Mouse (Mus musculus) lung, postnatal 10 days (tissue): Measurements from ENCODE around the gene Siae.

Experiments
- DNase-seq: peaks from one replicate; pipeline ENCODE4 v3.0.0; 2021

Siae gene

DNA sequence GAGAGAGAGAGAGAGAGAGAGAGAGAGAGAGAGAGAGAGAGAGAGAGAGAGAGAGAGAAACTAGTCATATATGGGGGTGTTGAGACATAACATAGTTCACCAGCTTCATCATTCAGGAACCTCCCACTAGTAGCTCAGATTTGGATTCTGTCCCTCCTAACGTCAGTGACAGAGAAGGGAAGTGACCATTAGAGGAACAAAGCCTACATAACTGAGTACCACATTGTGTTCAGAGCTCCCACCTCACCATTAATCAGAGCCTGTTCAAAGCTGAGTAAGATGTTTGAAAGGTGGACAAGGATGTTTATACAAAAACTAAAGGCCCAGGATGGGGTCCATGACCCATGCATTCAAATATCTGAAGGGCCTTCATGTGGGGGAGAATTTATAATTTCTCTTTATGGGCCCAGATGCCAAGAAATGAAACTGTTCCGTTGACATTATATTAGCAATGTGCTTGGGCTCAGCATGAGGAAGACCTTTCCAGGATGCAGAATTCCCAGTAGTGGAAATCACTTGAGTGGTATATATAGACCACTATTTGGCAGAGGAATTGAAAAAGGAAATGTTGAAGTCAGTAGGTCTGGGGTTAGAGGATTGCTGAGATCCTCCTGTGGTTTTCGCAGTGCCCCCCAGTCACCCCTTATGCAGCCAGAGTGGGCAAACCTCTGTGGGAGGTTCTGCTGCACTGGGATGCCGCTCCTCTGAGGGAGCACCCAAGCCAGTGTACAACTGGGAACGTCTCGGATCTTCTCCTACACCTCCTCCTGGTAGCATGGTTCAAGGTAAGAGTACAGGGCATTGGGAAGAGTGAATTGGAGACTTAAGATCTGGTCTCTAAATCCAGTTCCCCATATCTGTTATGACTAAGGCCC lies 14.6 kb upstream of the Siae start:
- DNase-seq = peak; percentile 41

DNA sequence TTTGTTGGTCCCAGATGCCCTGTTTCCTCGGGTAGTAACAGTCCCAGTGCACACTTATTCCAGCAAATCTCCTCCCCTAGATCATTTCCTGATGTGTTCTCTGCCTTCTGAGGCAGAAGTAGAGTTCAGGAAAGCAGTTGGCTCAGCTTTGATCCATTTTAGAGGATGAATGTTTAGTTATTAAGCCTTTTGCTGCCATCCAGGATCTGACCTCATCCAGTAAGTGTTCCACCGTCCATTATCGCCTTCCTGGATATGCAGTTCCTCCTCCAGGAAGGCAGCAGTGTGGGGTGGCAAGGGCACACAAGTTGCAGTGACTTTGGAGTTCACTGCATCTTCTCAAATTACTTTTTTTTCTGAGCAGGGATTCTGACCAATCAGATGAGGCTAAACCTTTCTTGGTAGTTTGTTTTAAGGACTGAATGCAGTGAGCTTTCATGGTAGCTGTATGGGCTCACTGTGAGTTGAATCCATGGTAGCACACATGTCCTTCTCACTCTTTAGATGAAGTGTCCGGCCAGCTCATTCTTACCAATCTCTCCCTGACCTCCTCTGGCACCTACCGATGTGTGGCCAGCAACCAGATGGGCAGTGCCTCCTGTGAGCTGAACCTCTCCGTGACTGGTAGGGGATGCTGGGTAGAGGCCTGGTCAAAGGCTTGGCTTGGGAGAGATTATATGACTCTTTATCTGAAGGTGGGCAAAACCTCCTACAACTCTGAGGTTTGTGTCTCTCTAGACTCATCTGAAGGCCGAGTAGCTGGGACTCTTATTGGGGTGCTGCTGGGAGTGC lies 13.5 kb upstream of the Siae start:
- peak; percentile 32 for DNase-seq

DNA sequence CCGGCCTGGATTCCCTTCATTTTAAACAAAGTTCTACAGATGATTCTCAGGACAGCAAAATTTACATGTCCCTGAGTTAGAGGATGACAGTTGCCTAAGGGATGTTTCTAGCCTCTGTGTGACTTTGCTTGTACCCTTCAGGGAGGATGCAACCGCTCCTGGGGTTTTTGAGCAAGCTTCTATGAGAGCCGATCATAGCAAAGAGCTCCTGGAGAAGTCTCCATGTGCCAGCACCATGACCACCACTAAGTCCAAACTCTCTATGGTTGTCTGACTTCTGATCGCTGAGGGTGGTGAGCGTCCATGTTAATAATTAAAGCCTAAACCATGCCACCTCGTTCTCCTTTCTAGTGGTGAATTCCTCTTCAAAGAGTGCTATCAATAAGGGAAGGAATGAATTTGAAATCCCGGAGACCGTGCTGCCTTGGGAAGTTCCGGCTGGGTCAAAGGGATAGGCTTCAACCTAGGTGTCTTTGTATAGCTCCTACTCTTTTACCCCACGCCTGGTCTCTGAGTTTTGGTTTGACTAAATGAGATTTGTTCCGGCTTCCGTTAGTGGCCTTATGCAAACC lies 11.5 kb upstream of the Siae start:
- no peak for DNase-seq

DNA sequence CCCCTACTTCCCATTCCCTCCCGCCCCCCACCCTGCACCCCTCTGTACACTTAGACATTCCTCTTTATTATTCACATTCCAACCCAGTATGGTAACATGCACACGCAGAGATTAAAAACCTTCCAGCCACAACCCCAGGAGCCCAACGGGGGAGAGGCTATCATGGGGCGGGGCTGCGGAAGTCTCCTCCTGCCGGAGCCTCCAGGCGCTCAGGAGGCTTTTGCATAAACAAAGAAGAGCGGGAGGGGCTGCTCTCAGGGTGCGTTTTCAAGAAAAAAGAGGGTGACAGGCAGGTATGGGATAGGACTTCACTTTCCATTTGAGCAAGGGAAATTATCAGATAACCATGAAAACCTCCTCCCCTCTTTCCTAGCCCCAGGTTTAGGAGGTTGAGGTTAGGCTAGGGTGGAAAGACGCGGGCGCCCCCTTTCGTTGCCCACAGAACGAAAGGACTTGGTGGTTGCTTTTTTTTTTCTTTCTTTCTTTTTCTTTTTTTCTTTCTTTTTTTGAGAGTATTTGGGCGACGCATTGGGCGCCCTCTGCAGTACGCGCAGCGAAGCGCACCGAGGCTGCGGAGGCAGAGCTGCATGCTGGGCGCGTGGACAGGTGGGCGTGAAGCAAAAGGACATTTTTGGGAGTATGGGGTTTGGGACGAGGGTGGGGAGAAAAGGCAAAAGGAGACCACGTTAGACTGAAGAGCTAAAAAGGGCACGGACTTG lies 10.9 kb upstream of the Siae start:
- peak; percentile 85 for DNase-seq

DNA sequence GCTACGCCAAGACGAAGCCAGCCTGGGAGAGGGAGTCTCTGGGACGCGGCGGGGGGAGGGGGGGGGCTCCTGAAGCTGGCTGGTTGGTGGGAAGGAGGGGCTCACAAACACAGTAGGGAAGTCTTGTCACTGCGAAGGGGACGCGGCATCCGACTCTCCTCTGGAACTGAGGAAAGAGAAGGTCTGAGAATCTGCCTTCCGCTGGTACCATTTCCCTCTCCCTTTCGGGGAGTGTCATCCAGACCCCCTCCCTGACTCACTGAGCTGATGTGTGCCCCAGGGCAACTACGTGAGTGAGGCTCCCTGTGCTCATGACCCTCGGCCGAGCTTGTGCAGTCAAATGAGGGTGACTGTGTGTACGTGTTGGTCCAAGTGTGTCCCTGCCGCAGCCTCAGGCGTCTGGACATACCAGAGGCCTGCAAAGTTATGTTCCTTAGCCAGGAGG lies 10.3 kb upstream of the Siae start:
- no peak for DNase-seq

DNA sequence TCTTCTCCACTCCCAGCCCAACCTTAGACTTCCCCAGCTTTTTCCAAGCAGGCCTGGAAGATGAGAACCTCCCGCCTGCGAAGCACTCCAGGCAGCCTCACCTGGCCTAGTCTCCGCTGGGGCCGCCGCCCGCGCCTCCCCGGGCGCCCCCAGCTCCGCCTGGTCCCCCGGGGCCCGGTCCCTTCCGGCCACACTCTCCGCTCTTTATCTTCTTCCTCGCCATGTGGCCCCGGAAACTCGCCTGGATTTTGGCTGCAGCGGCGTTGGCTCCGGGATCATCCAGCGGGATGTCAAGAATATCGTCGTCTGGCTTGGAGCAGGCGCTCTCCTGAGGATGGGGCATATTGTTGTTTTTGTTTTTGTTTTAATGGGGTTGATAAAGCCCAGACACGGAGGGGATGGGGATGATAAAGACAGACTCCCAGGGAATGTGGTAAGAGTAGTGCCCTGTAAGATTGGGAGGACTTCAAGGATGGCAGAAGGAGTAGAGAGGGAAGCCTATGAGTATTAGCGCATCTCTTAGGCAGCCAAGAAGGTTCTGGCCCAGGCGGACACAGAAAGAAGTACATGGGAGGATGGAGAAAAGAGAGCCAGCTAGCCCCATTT lies 9.5 kb upstream of the Siae start:
- no peak for DNase-seq

- peak; percentile 32 for DNase-seq
Observed at GRCm38 (mm10) chr9:37546889-37547288, 8.6 kb upstream of the Siae start.

DNA sequence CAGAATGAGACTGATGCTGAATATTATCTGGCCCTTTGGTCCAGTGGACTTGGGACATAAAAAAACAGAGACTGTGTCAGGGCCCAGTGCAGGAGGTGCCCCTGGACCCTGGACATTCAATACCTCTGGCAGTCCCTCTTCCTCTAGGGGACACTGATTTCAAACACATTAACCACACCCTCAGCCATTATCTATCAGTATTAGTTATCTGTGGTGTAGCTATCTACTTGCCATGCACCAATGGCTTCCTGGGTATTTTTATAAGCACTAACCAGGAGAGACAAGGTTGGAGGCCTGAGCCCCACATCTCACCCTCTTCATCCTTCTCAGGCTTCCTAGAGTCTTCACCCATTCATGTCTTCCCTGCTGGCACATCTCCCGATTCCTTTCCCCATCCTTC lies 5.1 kb upstream of the Siae start:
- no peak for DNase-seq

DNA sequence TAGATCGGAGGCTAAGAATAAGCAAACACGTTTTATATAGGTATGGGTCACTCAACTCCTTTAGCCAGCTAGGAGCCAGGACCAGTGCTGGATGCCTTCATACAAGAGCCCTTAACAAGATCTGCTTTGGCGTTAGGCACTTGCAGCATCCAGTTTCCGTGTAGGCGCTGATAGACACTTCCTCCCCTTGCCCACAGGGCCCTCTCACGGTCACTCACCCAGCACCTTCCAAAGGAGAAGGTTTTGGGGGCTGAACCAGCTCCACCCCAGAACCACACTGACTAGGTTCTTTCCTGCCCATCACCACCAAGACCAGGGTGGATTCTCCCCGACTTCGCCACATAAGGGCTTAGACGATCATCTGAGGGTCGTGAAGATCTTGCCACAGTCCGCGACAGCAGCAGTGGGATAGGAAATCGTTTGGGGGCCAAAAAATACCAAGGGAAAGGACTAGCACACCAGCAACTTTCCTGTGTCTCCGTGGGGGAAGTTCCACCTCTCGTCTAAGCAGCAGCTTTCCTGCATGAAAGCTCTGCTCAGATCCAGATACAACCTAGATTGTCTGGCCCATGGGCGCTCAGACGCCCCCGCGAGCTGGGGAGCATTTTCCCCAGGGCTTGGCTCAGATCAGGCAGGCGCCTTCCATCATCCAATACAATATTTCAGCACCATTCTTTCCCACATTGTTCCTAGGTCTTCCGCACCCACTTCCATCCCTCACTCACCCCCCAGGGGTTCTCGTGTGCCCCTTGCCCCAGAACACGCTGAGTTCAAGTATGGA lies 3.6 kb upstream of the Siae start:
- DNase-seq = no peak

DNA sequence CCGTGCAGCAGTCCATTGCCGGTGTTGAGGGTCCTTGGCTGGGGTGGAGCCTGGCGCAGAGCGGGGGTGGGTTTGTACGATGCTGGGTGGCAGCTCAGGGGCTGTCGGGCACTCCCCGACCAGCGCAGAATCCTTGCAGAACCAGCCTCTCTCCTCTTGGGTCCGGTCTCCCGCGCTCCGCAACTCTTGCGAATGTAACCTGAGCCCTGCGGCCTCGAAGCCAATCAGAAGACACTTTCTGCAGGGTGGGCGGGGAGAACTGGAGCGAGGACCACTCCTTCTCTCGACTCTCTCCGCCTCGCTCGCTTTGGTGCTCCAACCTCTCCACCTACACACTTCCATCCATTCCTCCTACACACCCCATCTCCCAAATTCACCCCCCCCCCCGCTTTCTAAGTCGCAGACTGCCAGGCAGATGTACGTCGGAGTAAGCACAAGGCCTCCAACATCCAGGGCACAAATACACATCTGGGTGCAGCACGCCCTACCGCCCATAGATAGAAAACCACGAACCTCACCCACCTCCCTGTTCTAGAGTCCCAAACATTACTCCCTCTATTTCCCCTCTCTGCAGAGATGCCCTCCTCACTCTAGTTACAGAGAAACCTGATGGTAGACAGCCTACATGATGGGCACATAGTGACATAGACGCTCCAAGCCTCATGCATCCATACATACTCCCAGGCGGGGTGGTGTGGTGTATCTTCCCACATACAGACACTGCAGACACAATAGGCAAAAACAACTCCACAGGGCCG lies 2.8 kb upstream of the Siae start, which contains the start of gene Nrgn:
Gene Nrgn (minus strand): TSS at position 369 of the 758 bp plus-strand sequence.
- DNase-seq = peak; percentile 90

- no peak for DNase-seq
Observed at GRCm38 (mm10) chr9:37554279-37554678, 1.2 kb upstream of the Siae start.

GRCm38 (mm10) chr9:37556366-37556765 lies 868 bp downstream of the Siae start:
- no peak for DNase-seq

DNA sequence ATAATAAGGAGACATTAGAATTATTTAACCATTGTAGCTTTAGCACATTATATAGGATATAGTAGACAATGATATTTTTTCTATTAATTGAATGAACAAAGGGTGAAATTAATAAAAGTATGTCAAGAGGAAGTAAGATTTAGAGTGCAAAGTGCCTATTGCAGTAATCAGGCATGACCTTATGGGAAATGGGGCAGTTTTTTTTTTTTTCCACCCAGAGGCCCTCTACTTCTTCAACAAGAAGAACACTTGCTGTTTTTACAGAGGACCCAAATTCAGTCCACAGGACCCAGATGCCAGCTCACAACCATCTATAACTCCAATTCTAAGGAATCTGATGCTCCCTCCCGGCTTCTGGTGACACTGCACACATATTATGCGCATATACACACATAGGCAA lies 5.1 kb downstream of the Siae start:
- DNase-seq = no peak

DNA sequence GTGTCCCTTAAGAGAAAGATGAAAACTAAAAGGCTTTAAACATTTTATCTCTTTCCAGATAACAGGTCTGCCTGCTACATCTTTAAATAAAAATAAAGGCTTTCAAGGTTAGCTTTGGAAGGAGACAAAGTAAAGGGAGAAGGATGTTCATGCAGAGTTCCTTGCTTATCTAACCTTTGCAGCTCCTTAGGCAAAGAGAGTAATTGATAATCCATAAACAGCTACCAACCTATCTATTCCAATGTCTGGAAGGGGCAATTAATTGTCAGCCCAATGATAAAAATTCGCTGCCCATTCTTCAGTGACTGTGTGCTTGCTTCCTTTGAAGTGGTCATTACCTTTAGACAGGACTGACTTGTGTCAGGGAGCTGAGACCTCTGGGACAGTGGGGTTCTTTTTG lies 8.3 kb downstream of the Siae start:
- no peak for DNase-seq

GRCm38 (mm10) chr9:37567019-37567418 lies 11.5 kb downstream of the Siae start:
- DNase-seq = no peak

- DNase-seq = no peak
Observed at GRCm38 (mm10) chr9:37567454-37567853, 12.0 kb downstream of the Siae start.

DNA sequence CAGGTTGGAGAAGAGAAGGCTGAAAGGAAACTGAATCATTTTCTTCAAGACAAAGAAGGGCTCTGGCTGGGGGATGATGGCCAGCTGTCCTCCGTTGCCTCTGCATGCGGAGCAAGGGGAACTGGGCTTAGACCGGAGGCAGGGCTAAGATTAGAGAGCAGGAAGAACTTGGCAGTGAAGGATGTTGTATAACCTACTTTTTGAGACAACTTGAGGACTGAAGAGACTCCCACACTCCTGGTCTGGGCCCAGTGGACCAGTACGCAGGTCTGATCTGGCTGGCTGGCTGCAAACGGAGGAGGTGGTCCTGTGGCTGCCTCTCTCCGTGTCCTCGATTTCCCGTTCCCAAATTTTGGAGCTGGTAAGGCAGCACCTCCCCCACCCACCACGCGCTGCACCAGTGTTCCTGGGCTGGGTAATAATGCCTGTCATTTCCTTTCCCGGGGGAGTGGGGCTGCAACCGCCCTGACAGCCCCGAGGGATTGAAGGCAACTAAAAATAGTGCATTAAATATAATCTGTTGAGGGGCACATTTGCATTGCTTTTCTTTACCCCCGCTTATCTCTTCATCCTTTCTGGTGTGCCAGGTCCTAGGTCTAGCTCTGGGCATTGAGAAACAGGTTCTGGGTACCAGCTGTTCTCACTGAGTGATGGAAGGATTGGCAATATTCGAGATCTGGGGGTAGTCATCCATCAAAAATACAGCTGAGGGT lies 12.6 kb downstream of the Siae start:
- DNase-seq = peak; percentile 42

GRCm38 (mm10) chr9:37568605-37569214 lies 13.2 kb downstream of the Siae start:
- DNase-seq = no peak

DNA sequence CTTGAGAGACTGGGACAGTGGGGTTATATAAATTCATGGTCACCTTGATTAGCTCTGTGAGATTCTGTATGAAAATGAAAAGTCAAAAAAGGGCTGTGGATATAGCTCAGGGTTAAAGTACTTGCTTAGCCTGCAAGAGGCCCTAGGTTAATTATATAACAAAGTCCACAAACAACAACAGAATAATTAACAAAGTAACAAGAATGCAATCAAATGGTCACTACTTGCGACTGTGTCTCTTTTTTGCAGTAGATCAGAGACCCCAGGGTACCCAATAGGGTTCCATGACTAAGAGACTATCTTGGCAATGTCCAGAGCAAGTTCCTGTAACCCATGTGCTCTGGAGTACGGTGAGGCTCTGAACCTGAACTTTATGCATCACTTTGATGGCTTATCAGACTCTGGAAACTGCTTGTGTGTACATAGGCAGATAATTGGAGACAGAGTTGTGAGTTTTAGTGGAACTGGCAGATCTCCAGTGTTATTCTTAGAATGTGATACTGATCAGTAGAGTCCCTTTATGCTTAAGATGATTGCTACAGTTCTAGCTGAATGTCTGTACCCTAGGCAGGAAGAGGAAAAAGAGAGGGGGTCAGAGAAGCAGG lies 13.8 kb downstream of the Siae start:
- no peak for DNase-seq
